Mouse (Mus musculus) hindbrain, embryonic 16.5 days (tissue): ENCODE measurements around the gene Ccdc141. TPM values are rescaled to one million over a fixed set of nuclear protein-coding genes. Genes with fewer than 3 reads are reported as not detected.

Experiments used
- ATAC-seq: fragments of 200-750 bp; cut with Nextera tagmentation; 2 replicates; pipeline ENCODE4 v1.8.0; 2017; ENCODE audit warnings: moderate TSS enrichment, moderate library complexity
- H3K27ac ChIP-seq: fragments of 300-500 bp; sonication (generic); 2 replicates; pipeline ENCODE4 v1.5.1; 2014; ENCODE audit warnings: low read depth, mild to moderate bottlenecking, control low read depth, low read length, moderate library complexity
- H3K27me3 ChIP-seq: fragments of 300-500 bp; sonication (generic); replicated peaks from 2 replicates; pipeline ENCODE4 v1.6.1; 2014; ENCODE audit warnings: low read length; ENCODE audit not compliant: control insufficient read depth, insufficient read depth
- H3K36me3 ChIP-seq: fragments of 300-500 bp; sonication (generic); 2 replicates; pipeline ENCODE4 v1.6.1; 2014; ENCODE audit warnings: mild to moderate bottlenecking, low read length, moderate library complexity, mixed read lengths; ENCODE audit not compliant: control insufficient read depth, insufficient read depth
- H3K4me1 ChIP-seq: fragments of 300-500 bp; sonication (generic); 2 replicates; pipeline ENCODE4 v1.6.1; 2014; ENCODE audit warnings: low read depth, low read length; ENCODE audit not compliant: control insufficient read depth, insufficient read depth
- H3K4me2 ChIP-seq: fragments of 300-500 bp; sonication (generic); 2 replicates; pipeline ENCODE4 v1.6.1; 2014; ENCODE audit warnings: mild to moderate bottlenecking, low read length, control low read depth, moderate library complexity
- H3K4me3 ChIP-seq: fragments of 300-500 bp; sonication (generic); 2 replicates; pipeline ENCODE4 v1.5.1; 2014; ENCODE audit warnings: mild to moderate bottlenecking, low read length, control low read depth, moderate library complexity
- H3K9ac ChIP-seq: fragments of 300-500 bp; sonication (generic); 2 replicates; pipeline ENCODE4 v1.6.1; 2014; ENCODE audit warnings: low read depth, mild to moderate bottlenecking, control low read depth, low read length, moderate library complexity
- H3K9me3 ChIP-seq: fragments of 300-500 bp; sonication (generic); 2 replicates; pipeline ENCODE4 v1.6.1; 2014; ENCODE audit warnings: mild to moderate bottlenecking, low read length, moderate library complexity; ENCODE audit not compliant: control insufficient read depth
- WGBS: fragments of 180-500 bp; shearing (Covaris S2); extraction: QIAGEN DNeasy Blood & Tissue Kit; methylation state at CpG from one replicate; pipeline ENCODE4 v1.1.7; 2014; 5-methylcytosine and 5-hydroxymethylcytosine counted together
- polyA plus RNA-seq: library from polyadenylated mRNA; unstranded; fragments of >200 nt; fragmentation: Nextera tagmentation; extraction: Ambion mirVana; gene quantifications from 2 replicates; pipeline ENCODE4 v1.2.1, GENCODE M21; 2015

Gene Ccdc141
- polyA plus RNA-seq, 1 experiment from 2014 or later: 9.9 TPM

- Histone ChIP-seq H3K36me3 (no peaks in the 10 kb centered on the region), H3K9ac (no peak overlapping the region), H3K4me3 (no peak overlapping the region), H3K9me3 (no peaks in the 10 kb centered on the region), H3K4me2 (no peak overlapping the region), H3K27ac (no peak overlapping the region), H3K4me1 (no peaks in the 10 kb centered on the region), H3K27me3 (no peaks in the 10 kb centered on the region)
- ATAC-seq: no peak
- 93% methylated on average over 3 of the region's 3 CpGs for WGBS
Observed at GRCm38 (mm10) chr2:77080657-77081056, 89.8 kb downstream of the Ccdc141 start.

- H3K4me2 ChIP-seq: no peak overlapping the region
- no peaks in the 10 kb centered on the region for H3K27me3 ChIP-seq
- H3K27ac ChIP-seq: no peak overlapping the region
- no peak overlapping the region for H3K4me3 ChIP-seq
- H3K4me1 ChIP-seq: no peaks in the 10 kb centered on the region
- no peaks in the 10 kb centered on the region for H3K36me3 ChIP-seq
- ATAC-seq: no peak
- H3K9me3 ChIP-seq: no peaks in the 10 kb centered on the region
- no peak overlapping the region for H3K9ac ChIP-seq
- 92% methylated on average over 4 of the region's 4 CpGs for WGBS
Observed at GRCm38 (mm10) chr2:77078746-77079145, 91.7 kb downstream of the Ccdc141 start.

DNA sequence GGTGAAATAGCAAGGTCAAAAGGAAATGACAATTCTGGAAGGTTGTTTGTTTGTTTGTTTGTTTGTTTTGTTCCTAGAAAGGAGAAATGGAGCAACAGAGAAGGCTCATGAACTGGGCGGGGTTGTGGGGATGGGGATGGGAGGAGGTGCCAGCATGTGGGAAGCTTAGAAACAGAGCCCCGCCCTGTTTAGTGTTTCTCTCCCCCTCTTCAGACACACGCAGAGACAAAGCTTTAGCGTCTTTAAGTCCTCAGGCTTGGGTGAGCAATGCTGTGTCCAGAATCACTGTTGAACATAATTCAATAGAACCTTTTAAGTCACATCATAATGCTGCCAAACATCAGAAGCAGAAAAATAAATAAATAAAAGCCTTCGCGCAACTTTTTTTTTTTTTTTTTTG lies 96.1 kb downstream of the Ccdc141 start:
- no peaks in the 10 kb centered on the region for H3K9me3 ChIP-seq
- H3K4me1 ChIP-seq: no peaks in the 10 kb centered on the region
- no peaks in the 10 kb centered on the region for H3K36me3 ChIP-seq
- no peak overlapping the region for H3K27ac ChIP-seq
- no peak overlapping the region for H3K4me3 ChIP-seq
- no peak overlapping the region for H3K9ac ChIP-seq
- WGBS: 42% methylated on average over 6 of the region's 6 CpGs
- 0 out of 2 replicates have a peak, but pooled peaks have one; percentile 64 for ATAC-seq
- H3K27me3 ChIP-seq: no peaks in the 10 kb centered on the region
- H3K4me2 ChIP-seq: no peak overlapping the region

DNA sequence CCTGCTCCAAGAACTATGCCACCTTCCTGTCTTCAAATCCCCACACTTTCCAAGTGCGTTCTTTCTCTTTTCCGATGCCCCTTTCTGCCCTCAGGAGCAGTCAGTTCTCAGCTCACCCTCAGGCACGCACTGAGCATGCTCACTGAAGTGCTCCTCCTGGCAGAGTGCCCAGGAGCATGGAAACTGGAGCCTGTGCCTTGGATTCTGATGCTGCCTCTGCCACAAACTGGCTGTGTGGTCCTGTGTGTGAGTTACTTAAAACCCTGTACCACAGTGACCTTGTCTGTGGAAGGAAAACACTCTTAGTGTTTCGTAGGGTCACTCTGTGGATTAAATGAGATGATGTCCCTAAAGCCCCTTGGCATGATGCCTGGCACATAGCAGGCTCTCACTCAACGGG lies 96.5 kb downstream of the Ccdc141 start:
- peak; percentile 58; the same call in 1 of the 2 replicates for ATAC-seq
- 66% methylated on average over 5 of the region's 5 CpGs for WGBS
- Histone ChIP-seq H3K27ac (peak overlapping the region; percentile 3; the same call in 1 of the 2 replicates), H3K9me3 (no peaks in the 10 kb centered on the region), H3K9ac (no peak overlapping the region), H3K4me3 (no peak overlapping the region), H3K27me3 (no peaks in the 10 kb centered on the region), H3K36me3 (no peaks in the 10 kb centered on the region), H3K4me2 (no peak overlapping the region), H3K4me1 (no peaks in the 10 kb centered on the region)

- ATAC-seq: peak; percentile 87
- no peak overlapping the region for H3K27ac ChIP-seq
- WGBS: 20% methylated on average over 6 of the region's 6 CpGs
Observed at GRCm38 (mm10) chr2:77065294-77065693, 105.1 kb downstream of the Ccdc141 start.

GRCm38 (mm10) chr2:77061871-77062270 lies 108.6 kb downstream of the Ccdc141 start:
- WGBS: 30% methylated on average over 3 of the region's 3 CpGs
- no peak for ATAC-seq
- H3K4me2 ChIP-seq: no peak overlapping the region

More at GRCm38 (mm10) chr2:77065294-77065693, 105.1 kb downstream of the Ccdc141 start:
- no peaks in the 10 kb centered on the region for H3K36me3 ChIP-seq
- H3K4me3 ChIP-seq: no peak overlapping the region
- H3K4me2 ChIP-seq: no peak overlapping the region
- H3K9me3 ChIP-seq: no peaks in the 10 kb centered on the region
- H3K9ac ChIP-seq: no peak overlapping the region
- no peaks in the 10 kb centered on the region for H3K4me1 ChIP-seq
- H3K27me3 ChIP-seq: no peaks in the 10 kb centered on the region

DNA sequence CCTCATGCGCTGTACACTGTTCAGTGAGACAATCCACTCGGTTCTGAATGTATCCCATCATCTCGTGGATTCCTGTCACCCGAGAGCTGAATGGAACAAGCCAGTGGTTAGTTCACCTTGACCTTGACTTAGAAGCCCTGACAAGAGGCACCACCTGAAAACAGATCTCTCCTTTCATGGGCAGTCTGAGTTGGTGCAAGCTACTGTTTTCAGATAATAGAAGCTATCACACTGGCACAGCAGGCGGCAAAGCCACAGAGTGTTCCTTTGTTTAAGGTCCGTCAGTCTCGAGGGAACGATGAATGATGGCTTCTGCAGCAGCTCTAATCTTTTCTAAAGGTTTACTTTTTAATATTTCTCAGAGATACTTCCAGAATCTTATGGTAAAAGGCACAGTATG lies 110.8 kb downstream of the Ccdc141 start:
- Histone ChIP-seq H3K4me2 (no peak overlapping the region), H3K36me3 (no peaks in the 10 kb centered on the region), H3K27ac (no peak overlapping the region), H3K9ac (no peak overlapping the region), H3K9me3 (no peaks in the 10 kb centered on the region), H3K4me1 (peaks cover 11% of the 10 kb centered on the region), H3K27me3 (no peaks in the 10 kb centered on the region), H3K4me3 (no peak overlapping the region)
- no peak for ATAC-seq
- 19% methylated on average over 8 of the region's 8 CpGs for WGBS

More at GRCm38 (mm10) chr2:77061871-77062270, 108.6 kb downstream of the Ccdc141 start:
- no peaks in the 10 kb centered on the region for H3K27me3 ChIP-seq
- H3K9me3 ChIP-seq: no peaks in the 10 kb centered on the region
- no peak overlapping the region for H3K4me3 ChIP-seq
- H3K4me1 ChIP-seq: peaks cover under 1% of the 10 kb centered on the region
- no peaks in the 10 kb centered on the region for H3K36me3 ChIP-seq
- no peak overlapping the region for H3K27ac ChIP-seq
- H3K9ac ChIP-seq: no peak overlapping the region

DNA sequence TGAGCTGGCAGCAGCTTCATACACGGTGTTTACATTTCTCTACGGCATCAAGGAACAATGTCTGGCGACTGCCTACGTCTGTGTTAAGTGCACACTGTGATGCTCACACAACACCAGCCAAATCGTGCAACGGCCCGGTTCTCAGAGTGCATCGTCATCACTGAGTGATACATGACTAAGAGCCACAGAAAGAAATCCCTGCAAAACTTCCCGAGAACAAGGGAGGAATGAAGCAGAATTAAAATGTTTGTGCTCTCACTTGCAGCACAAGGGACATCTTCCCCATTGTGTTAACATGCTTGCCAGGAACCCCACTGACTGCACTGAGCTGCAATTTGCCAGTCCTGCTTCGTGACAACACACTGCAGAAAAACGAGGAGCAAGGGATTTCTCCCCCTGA lies 114.1 kb downstream of the Ccdc141 start:
- peak overlapping the region; percentile 39 for H3K4me2 ChIP-seq
- no peak overlapping the region for H3K4me3 ChIP-seq
- no peaks in the 10 kb centered on the region for H3K36me3 ChIP-seq
- peak; percentile 75 for ATAC-seq
- H3K9ac ChIP-seq: no peak overlapping the region; the same call in 1 of the 2 replicates
- peaks cover 11% of the 10 kb centered on the region for H3K4me1 ChIP-seq
- no peak overlapping the region for H3K27ac ChIP-seq
- H3K27me3 ChIP-seq: no peaks in the 10 kb centered on the region
- no peaks in the 10 kb centered on the region for H3K9me3 ChIP-seq
- 12% methylated on average over 11 of the region's 11 CpGs for WGBS

GRCm38 (mm10) chr2:77042912-77043311 lies 127.5 kb downstream of the Ccdc141 start:
- H3K9ac ChIP-seq: no peak overlapping the region
- no peaks in the 10 kb centered on the region for H3K27me3 ChIP-seq
- H3K4me3 ChIP-seq: no peak overlapping the region
- no peak overlapping the region for H3K4me2 ChIP-seq
- no peak for ATAC-seq
- no peaks in the 10 kb centered on the region for H3K4me1 ChIP-seq
- WGBS: 75% methylated on average over 3 of the region's 3 CpGs
- no peaks in the 10 kb centered on the region for H3K9me3 ChIP-seq
- H3K27ac ChIP-seq: no peak overlapping the region
- H3K36me3 ChIP-seq: no peaks in the 10 kb centered on the region

- no peaks in the 10 kb centered on the region for H3K4me1 ChIP-seq
- no peaks in the 10 kb centered on the region for H3K36me3 ChIP-seq
- no peaks in the 10 kb centered on the region for H3K9me3 ChIP-seq
- H3K4me2 ChIP-seq: no peak overlapping the region
- no peak for ATAC-seq
- H3K27me3 ChIP-seq: no peaks in the 10 kb centered on the region
- H3K9ac ChIP-seq: no peak overlapping the region
- 77% methylated on average over 3 of the region's 3 CpGs for WGBS
- H3K27ac ChIP-seq: no peak overlapping the region
- H3K4me3 ChIP-seq: no peak overlapping the region
Observed at GRCm38 (mm10) chr2:77039683-77040082, 130.8 kb downstream of the Ccdc141 start.
